Mouse (Mus musculus): ENCODE measurements around the gene Scgb2b27.
"Not testable (repeated sequence)": the region's sequence is repeated elsewhere in the genome, so short reads cannot be mapped to it uniquely, and the experiment has no call there.

Gene Scgb2b27

DNA sequence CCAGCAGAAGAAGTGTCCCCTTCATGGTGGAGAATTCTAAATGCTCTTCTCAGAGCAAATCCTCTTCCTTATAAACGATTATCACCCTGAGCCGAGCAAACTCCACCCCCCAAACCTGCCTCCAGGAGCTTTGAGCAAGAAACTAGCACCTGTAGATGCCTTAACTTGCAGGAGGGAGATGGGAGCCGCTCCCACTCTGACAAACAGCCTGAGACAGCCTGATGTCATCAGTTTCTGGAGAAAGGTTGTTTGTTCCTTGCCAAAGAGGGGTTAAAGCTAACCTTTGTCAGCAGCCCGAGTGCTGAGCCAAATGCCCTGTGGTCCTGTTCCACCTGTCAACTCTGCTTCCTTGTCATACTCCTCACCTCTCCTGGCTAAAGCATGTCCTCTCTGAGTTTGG, at the start of gene Scgb2b27:
Gene Scgb2b27 (minus strand): TSS at position 101 of the 400 bp plus-strand sequence.
- no peak for DNase-seq

GRCm38 (mm10) chr7:34036076-34036815, 22.5 kb upstream of the Scgb2b27 start:
- DNase-seq, result not testable (repeated sequence)

DNA sequence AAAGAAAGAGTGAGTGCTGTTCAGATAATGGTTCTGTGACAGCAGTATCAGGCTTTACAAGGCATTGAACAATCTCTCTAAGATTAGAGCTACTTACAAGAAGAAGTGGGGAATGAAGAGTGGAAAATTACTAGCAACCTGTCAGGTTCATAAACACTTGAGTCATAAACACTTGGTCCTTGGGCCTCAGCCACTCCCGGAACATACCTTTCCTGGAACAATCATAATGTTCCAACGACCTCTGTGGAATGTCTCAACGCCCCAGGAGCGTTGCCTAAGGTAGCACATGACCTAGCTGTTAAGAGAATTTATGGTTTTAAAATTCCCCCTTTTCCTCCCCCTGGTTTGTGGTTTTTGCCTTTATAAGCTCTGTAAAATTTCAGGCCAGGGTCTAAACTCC, 20.8 kb upstream of the Scgb2b27 start:
- not testable (repeated sequence) for DNase-seq

GRCm38 (mm10) chr7:34030026-34030425, 16.3 kb upstream of the Scgb2b27 start:
- no peak for DNase-seq

- DNase-seq, result not testable (repeated sequence)
These were observed 13.5 kb upstream of the Scgb2b27 start for GRCm38 (mm10) chr7:34027202-34027601.

GRCm38 (mm10) chr7:34025641-34026040, 11.9 kb upstream of the Scgb2b27 start:
- no peak for DNase-seq

DNA sequence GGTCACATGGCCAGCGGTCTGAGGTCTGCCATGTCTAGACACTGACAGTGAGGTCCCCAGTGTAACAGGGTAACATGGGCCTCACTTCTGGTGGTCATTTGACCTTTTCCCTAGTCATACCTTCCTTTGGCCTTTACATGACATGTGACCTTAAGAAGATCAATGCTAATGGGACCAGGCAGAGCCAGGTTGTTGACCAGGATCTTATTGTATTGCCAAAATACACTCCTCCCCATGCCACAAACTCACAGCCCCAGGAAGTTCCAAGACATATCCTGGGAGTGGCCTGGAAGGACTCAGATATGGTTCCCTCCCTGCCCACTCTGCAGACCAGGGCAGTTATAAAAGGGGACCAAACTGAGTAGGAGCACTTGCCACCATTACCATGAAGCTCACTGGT, 7.4 kb upstream of the Scgb2b27 start, which contains the start of gene Scgb1b27:
Gene Scgb1b27 (plus strand): TSS at position 301 of the 400 bp plus-strand sequence.
- not testable (repeated sequence) for DNase-seq

GRCm38 (mm10) chr7:33982281-33982680, 31.5 kb downstream of the Scgb2b27 start:
- DNase-seq, result peak; percentile 28
